Mouse (Mus musculus) brain, embryonic 14.5 days (tissue): ENCODE measurements around the gene Sox6. TPM values are rescaled to one million over a fixed set of nuclear protein-coding genes. Genes with fewer than 3 reads are reported as not detected.

Experiments used
- DNase-seq: peaks from one replicate; pipeline ENCODE4 v3.0.0-alpha.2; 2011; ENCODE audit warnings: low read depth
- CTCF ChIP-seq: fragments of 200-500 bp; IDR thresholded peaks from 2 replicates; pipeline ENCODE4 v1.5.1; 2012; ENCODE audit warnings: inconsistent platforms, mild to moderate bottlenecking, moderate library complexity, borderline replicate concordance; ENCODE audit not compliant: insufficient read depth, insufficient read length; ENCODE audit errors: extremely low read depth
- POLR2A ChIP-seq: fragments of 200-500 bp; IDR thresholded peaks from 2 replicates; pipeline ENCODE4 v1.6.1; 2012; ENCODE audit warnings: mild to moderate bottlenecking, inconsistent platforms, borderline replicate concordance; ENCODE audit not compliant: poor library complexity, insufficient read depth, insufficient read length, severe bottlenecking; ENCODE audit errors: extremely low read depth
- polyA plus RNA-seq: library from polyadenylated mRNA; depleted of rRNA; stranded (reverse); fragments of >200 nt; gene quantifications from 2 replicates; pipeline ENCODE4 v1.2.3, GENCODE M21; 2012

Sox6 gene
- polyA plus RNA-seq, 1 experiment, result 23.1 TPM

GRCm38 (mm10) chr7:115966181-115966580 lies 72.4 kb downstream of the Sox6 start:
- TF ChIP-seq CTCF (no peak), POLR2A (no peak)
- peak; percentile 90 for DNase-seq

GRCm38 (mm10) chr7:115953046-115953445 lies 85.5 kb downstream of the Sox6 start:
- TF ChIP-seq CTCF (no peak), POLR2A (no peak)
- no peak for DNase-seq

DNA sequence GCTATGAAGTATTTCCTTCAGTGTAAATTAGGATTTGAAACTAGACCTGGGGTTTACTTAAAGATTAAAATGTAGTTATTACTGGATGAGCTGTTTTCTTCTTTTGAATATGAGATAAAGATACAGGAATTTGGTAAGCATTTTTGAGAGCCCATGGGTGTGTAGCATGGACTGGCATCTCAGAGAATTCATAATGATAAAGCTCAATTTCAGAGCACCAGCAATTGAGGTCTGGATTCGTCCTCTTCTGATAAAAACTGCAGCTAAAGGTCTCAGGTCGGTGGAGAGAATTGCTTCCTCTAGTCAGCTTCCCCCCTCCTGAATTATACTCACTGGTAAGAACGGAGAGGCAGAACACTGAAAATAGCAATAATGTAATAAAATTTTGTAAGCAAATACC lies 86.4 kb downstream of the Sox6 start:
- TF ChIP-seq POLR2A (no peak), CTCF (no peak)
- DNase-seq, result no peak

DNA sequence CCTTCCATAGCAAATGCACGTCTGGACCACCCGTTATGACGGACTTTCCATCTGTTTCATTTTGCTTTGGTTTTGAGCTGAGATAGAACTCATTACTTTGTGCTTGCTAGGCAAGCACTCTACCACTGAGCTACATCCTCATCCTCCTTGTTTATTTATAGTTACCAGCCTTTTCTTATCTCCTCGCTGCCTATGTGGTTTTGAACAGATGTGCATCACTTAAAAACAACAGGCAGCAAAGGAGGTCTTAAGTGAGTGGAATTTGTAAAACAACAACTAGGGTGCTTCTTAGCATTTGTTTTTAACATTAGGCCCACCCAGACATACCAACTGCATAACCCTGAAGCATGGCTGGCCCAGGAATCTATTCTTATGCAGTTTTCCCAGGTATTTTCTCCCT lies 86.9 kb downstream of the Sox6 start:
- DNase-seq, result no peak
- TF ChIP-seq POLR2A (no peak), CTCF (no peak)

- DNase-seq, result no peak
These were observed 90.7 kb downstream of the Sox6 start for GRCm38 (mm10) chr7:115947916-115948315.

DNA sequence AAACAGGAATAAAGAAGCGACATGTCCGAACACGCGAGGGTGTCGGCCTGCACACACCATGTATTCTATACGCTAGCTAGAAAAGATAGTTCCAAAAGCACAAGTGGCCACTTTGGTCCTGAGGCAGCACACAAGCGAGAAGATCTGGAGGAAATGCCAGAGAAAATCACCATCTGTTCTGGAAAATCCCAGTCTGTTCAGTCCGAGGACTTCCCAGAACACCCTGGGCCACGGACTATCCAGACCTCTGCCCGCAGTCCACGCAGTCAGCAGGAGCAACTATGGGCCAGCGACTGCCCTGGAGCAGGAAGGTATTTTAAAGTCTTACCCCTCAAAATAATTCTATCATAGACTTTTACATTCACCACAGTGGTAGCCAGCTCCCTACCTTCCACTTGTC lies 92.0 kb downstream of the Sox6 start:
- no peak for DNase-seq
- TF ChIP-seq POLR2A (no peak), CTCF (no peak)

More at GRCm38 (mm10) chr7:115947916-115948315, 90.7 kb downstream of the Sox6 start:
- no peak for TF ChIP-seq POLR2A

- no peak for DNase-seq
- TF ChIP-seq CTCF (no peak), POLR2A (no peak)
These were observed 93.1 kb downstream of the Sox6 start for GRCm38 (mm10) chr7:115945516-115945915.

DNA sequence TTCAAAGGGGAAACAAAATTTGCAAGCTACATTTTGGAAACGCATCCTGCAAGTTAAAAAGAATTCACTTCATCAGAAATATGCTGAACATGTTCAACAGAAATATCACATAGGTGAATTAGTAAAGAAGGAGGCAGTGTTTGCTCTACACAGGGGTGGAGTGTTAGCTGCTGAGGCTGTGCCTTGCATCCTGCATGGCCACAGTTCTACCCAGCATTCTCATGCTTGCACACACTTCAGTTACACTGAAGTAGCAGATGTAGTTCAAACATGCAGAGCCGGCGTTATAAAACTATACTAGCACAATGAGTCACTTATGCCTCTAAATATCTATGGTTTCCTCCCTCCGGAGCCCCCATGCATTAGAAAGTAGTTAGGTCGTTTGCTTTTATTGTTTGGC lies 94.3 kb downstream of the Sox6 start:
- no peak for TF ChIP-seq POLR2A
- TF ChIP-seq CTCF, result no peak
- no peak for DNase-seq

- TF ChIP-seq POLR2A, result no peak
- DNase-seq, result peak; percentile 28
These were observed 96.8 kb downstream of the Sox6 start for GRCm38 (mm10) chr7:115941766-115942165.

GRCm38 (mm10) chr7:115939292-115939691 lies 99.3 kb downstream of the Sox6 start:
- TF ChIP-seq CTCF, result no peak
- TF ChIP-seq POLR2A, result no peak
- DNase-seq, result no peak

DNA sequence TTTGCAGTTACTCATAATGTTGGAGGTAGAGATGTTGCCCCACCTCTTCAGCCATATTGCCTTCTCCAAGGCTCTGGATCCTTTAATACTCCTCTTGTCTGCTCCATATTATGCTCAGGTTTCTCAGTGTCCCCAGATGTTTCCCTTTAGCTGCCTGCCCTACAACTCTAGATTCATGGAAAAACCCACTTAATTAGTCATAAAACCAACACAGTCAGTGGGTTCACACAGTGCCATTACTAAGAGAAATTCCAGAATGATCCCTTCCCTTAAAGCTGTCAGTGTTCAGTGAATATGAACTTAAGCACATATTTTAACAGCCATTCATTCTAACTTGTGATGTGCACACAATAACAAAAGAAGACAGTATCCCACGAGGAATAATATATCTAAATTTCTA lies 101.7 kb downstream of the Sox6 start:
- no peak for DNase-seq
- no peak for TF ChIP-seq CTCF
- no peak for TF ChIP-seq POLR2A

DNA sequence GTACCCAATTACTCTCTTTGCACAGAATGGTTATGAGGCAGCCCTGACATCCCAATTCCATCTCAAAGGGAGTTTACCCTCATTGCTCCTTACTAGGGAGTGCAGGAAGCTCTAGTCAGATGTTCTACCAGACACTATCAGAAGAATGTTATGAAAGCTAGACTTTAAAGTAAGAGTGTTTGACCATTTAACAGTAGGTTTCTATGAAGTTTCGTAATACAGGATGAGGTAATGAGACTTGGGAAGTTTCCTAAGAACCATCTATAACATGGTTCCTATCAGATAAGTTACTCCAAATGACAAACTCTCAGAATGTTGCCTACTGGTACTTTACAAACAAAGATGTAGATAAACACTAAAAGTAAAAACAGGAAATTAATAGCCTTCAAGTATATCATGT lies 123.3 kb downstream of the Sox6 start:
- no peak for TF ChIP-seq POLR2A
- TF ChIP-seq CTCF, result no peak
- no peak for DNase-seq

- no peak for DNase-seq
- no peak for TF ChIP-seq POLR2A
- TF ChIP-seq CTCF, result no peak
These were observed 128.3 kb downstream of the Sox6 start for GRCm38 (mm10) chr7:115910313-115910712.
